Mouse (Mus musculus) neural tube, embryonic 15.5 days (tissue): ENCODE measurements around the gene Alyref2. TPM values are rescaled to one million over a fixed set of nuclear protein-coding genes. Genes with fewer than 3 reads are reported as not detected.
"Not testable (repeated sequence)": the region's sequence is repeated elsewhere in the genome, so short reads cannot be mapped to it uniquely, and the experiment has no call there.

Experiments used
- ATAC-seq: fragments of 200-750 bp; cut with Nextera tagmentation; 2 replicates; pipeline ENCODE4 v1.8.0; 2017; ENCODE audit warnings: mild to moderate bottlenecking, moderate TSS enrichment, moderate library complexity; ENCODE audit not compliant: low FRiP score
- H3K27ac ChIP-seq: fragments of 300-500 bp; sonication (generic); replicated peaks from 2 replicates; pipeline ENCODE4 v1.5.1; 2015; ENCODE audit warnings: mild to moderate bottlenecking, inconsistent platforms
- H3K27me3 ChIP-seq: fragments of 300-500 bp; sonication (generic); replicated peaks from 2 replicates; pipeline ENCODE4 v1.6.1; 2015; ENCODE audit warnings: inconsistent platforms
- H3K36me3 ChIP-seq: fragments of 300-500 bp; sonication (generic); 2 replicates; pipeline ENCODE4 v1.6.1; 2015; ENCODE audit warnings: inconsistent platforms
- H3K4me1 ChIP-seq: fragments of 300-500 bp; sonication (generic); 2 replicates; pipeline ENCODE4 v1.6.1; 2015; ENCODE audit warnings: inconsistent platforms
- H3K4me2 ChIP-seq: fragments of 300-500 bp; sonication (generic); 2 replicates; pipeline ENCODE4 v1.6.1; 2015; ENCODE audit warnings: inconsistent platforms, mild to moderate bottlenecking, moderate library complexity
- H3K4me3 ChIP-seq: fragments of 300-500 bp; sonication (generic); replicated peaks from 2 replicates; pipeline ENCODE4 v1.5.1; 2015; ENCODE audit warnings: mild to moderate bottlenecking, inconsistent platforms
- H3K9ac ChIP-seq: fragments of 300-500 bp; sonication (generic); replicated peaks from 2 replicates; pipeline ENCODE4 v1.6.1; 2015; ENCODE audit warnings: mild to moderate bottlenecking, inconsistent platforms
- H3K9me3 ChIP-seq: fragments of 300-500 bp; sonication (generic); replicated peaks from 2 replicates; pipeline ENCODE4 v1.6.1; 2016; ENCODE audit warnings: inconsistent platforms
- WGBS: fragments of 180-500 bp; shearing (Covaris S2); methylation state at CpG from one replicate; pipeline ENCODE4 v1.1.7; 2015; ENCODE audit warnings: mixed read lengths; 5-methylcytosine and 5-hydroxymethylcytosine counted together
- polyA plus RNA-seq: library from polyadenylated mRNA; unstranded; fragments of >200 nt; fragmentation: Nextera tagmentation; extraction: Ambion mirVana; gene quantifications from 2 replicates; pipeline ENCODE4 v1.2.1, GENCODE M21; 2015

Gene Alyref2
- polyA plus RNA-seq, 1 experiment from 2014 or later = 34.7 TPM

- H3K36me3 ChIP-seq = no peaks in the 10 kb centered on the region
- no peak overlapping the region for H3K4me3 ChIP-seq
- no peaks in the 10 kb centered on the region for H3K4me1 ChIP-seq
- no peak overlapping the region for H3K9ac ChIP-seq
- no peak overlapping the region for H3K27ac ChIP-seq
- 44% methylated on average over 1 of the region's 1 CpGs for WGBS
- no peaks in the 10 kb centered on the region for H3K9me3 ChIP-seq
- H3K4me2 ChIP-seq = no peak overlapping the region
- no peak for ATAC-seq
- H3K27me3 ChIP-seq = no peaks in the 10 kb centered on the region
Observed at GRCm38 (mm10) chr1:171471452-171471851, 31.8 kb upstream of the Alyref2 start.

- H3K4me2 ChIP-seq, H3K4me3 ChIP-seq, H3K36me3 ChIP-seq, ATAC-seq, H3K4me1 ChIP-seq, H3K9me3 ChIP-seq, H3K27me3 ChIP-seq, H3K9ac ChIP-seq, H3K27ac ChIP-seq: not testable (repeated sequence)
- WGBS = 91% methylated on average over 8 of the region's 8 CpGs
Observed at GRCm38 (mm10) chr1:171471941-171472340, 31.3 kb upstream of the Alyref2 start.

- ATAC-seq = no peak
- Histone ChIP-seq H3K4me1 (no peaks in the 10 kb centered on the region), H3K27me3 (no peaks in the 10 kb centered on the region), H3K9ac (no peak overlapping the region), H3K9me3 (no peaks in the 10 kb centered on the region), H3K4me2 (no peak overlapping the region), H3K4me3 (no peak overlapping the region), H3K27ac (no peak overlapping the region), H3K36me3 (no peaks in the 10 kb centered on the region)
- 72% methylated on average over 4 of the region's 4 CpGs for WGBS
Observed at GRCm38 (mm10) chr1:171473506-171473905, 29.8 kb upstream of the Alyref2 start.

- Histone ChIP-seq H3K27ac (no peak overlapping the region), H3K9ac (no peak overlapping the region), H3K4me1 (no peaks in the 10 kb centered on the region), H3K9me3 (no peaks in the 10 kb centered on the region), H3K4me3 (no peak overlapping the region), H3K4me2 (no peak overlapping the region), H3K27me3 (no peaks in the 10 kb centered on the region), H3K36me3 (no peaks in the 10 kb centered on the region)
- 75% methylated on average over 9 of the region's 9 CpGs for WGBS
- ATAC-seq = no peak
Observed at GRCm38 (mm10) chr1:171473920-171474640, 29.2 kb upstream of the Alyref2 start.

- H3K4me1 ChIP-seq = no peaks in the 10 kb centered on the region
- WGBS = 74% methylated on average over 8 of the region's 8 CpGs
- H3K4me2 ChIP-seq = no peak overlapping the region
- H3K9me3 ChIP-seq = peaks cover 3% of the 10 kb centered on the region; the same call in 1 of the 2 replicates
- H3K4me3 ChIP-seq = no peak overlapping the region
- H3K27me3 ChIP-seq = no peaks in the 10 kb centered on the region
- H3K36me3 ChIP-seq = no peaks in the 10 kb centered on the region
- H3K9ac ChIP-seq = no peak overlapping the region
- ATAC-seq = no peak
- H3K27ac ChIP-seq = no peak overlapping the region
Observed at GRCm38 (mm10) chr1:171477123-171477522, 26.2 kb upstream of the Alyref2 start.

GRCm38 (mm10) chr1:171477758-171478545 lies 25.3 kb upstream of the Alyref2 start:
- H3K4me3 ChIP-seq = peak overlapping the region; percentile 24
- no peaks in the 10 kb centered on the region for H3K27me3 ChIP-seq
- no peak overlapping the region for H3K27ac ChIP-seq
- ATAC-seq = peak; percentile 63; the same call in 1 of the 2 replicates
- no peaks in the 10 kb centered on the region for H3K4me1 ChIP-seq
- no peaks in the 10 kb centered on the region for H3K36me3 ChIP-seq
- H3K9ac ChIP-seq = no peak overlapping the region
- peaks cover 3% of the 10 kb centered on the region; the same call in 1 of the 2 replicates for H3K9me3 ChIP-seq
- 65% methylated on average over 27 of the region's 27 CpGs for WGBS
- H3K4me2 ChIP-seq = peak overlapping the region; percentile 39

GRCm38 (mm10) chr1:171478968-171479367 lies 24.3 kb upstream of the Alyref2 start:
- Histone ChIP-seq H3K36me3 (no peaks in the 10 kb centered on the region), H3K27me3 (no peaks in the 10 kb centered on the region), H3K4me2 (no peak overlapping the region), H3K9me3 (peaks cover 3% of the 10 kb centered on the region; the same call in 1 of the 2 replicates), H3K9ac (no peak overlapping the region), H3K4me3 (no peak overlapping the region), H3K4me1 (no peaks in the 10 kb centered on the region), H3K27ac (no peak overlapping the region)
- ATAC-seq = peak; percentile 55; the same call in 1 of the 2 replicates
- 42% methylated on average over 2 of the region's 2 CpGs for WGBS

- 92% methylated on average over 13 of the region's 13 CpGs for WGBS
- no peak overlapping the region for H3K4me2 ChIP-seq
- ATAC-seq = no peak
Observed at GRCm38 (mm10) chr1:171494241-171494640, 9.0 kb upstream of the Alyref2 start.

GRCm38 (mm10) chr1:171495371-171495770 lies 7.9 kb upstream of the Alyref2 start:
- no peak overlapping the region for H3K4me2 ChIP-seq
- H3K9me3 ChIP-seq = no peaks in the 10 kb centered on the region
- no peaks in the 10 kb centered on the region for H3K4me1 ChIP-seq
- no peaks in the 10 kb centered on the region for H3K36me3 ChIP-seq
- ATAC-seq = no peak
- no peak overlapping the region for H3K9ac ChIP-seq
- 91% methylated on average over 6 of the region's 6 CpGs for WGBS
- no peak overlapping the region for H3K4me3 ChIP-seq
- H3K27me3 ChIP-seq = no peaks in the 10 kb centered on the region
- no peak overlapping the region for H3K27ac ChIP-seq

More at GRCm38 (mm10) chr1:171494241-171494640, 9.0 kb upstream of the Alyref2 start:
- no peaks in the 10 kb centered on the region for H3K4me1 ChIP-seq
- H3K4me3 ChIP-seq = no peak overlapping the region
- H3K36me3 ChIP-seq = no peaks in the 10 kb centered on the region
- no peak overlapping the region for H3K27ac ChIP-seq
- H3K9me3 ChIP-seq = no peaks in the 10 kb centered on the region; the same call in 1 of the 2 replicates
- H3K27me3 ChIP-seq = no peaks in the 10 kb centered on the region
- H3K9ac ChIP-seq = no peak overlapping the region

- Histone ChIP-seq H3K27me3 (no peaks in the 10 kb centered on the region), H3K4me2 (no peak overlapping the region), H3K27ac (no peak overlapping the region), H3K9me3 (no peaks in the 10 kb centered on the region), H3K4me3 (no peak overlapping the region), H3K4me1 (peaks cover 11% of the 10 kb centered on the region), H3K36me3 (no peaks in the 10 kb centered on the region), H3K9ac (no peak overlapping the region)
- no peak for ATAC-seq
- 73% methylated on average over 5 of the region's 5 CpGs for WGBS
Observed at GRCm38 (mm10) chr1:171499856-171500255, 3.4 kb upstream of the Alyref2 start.

- Histone ChIP-seq H3K27ac (no peak overlapping the region), H3K9me3 (no peaks in the 10 kb centered on the region), H3K4me3 (peak overlapping the region; percentile 9; the same call in 1 of the 2 replicates), H3K4me2 (no peak overlapping the region; the same call in 1 of the 2 replicates), H3K27me3 (no peaks in the 10 kb centered on the region), H3K36me3 (0 out of 2 replicates have a peak, but pooled peaks cover 4% of the 10 kb centered on the region), H3K9ac (no peak overlapping the region), H3K4me1 (peaks cover 17% of the 10 kb centered on the region)
- 63% methylated on average over 6 of the region's 6 CpGs for WGBS
- ATAC-seq = no peak
Observed at GRCm38 (mm10) chr1:171501016-171501610, 2.2 kb upstream of the Alyref2 start.
